Mouse (Mus musculus): Measurements from ENCODE around the gene Clcn1. TPM values are rescaled to one million over a fixed set of nuclear protein-coding genes. Genes with fewer than 3 reads are reported as not detected.

Gene Clcn1
- polyA plus RNA-seq, 2 experiments = 0.61 to 1.9 TPM

- H3K9ac ChIP-seq (ENCODE audit: low read depth, low read length, severe bottlenecking) = 0 out of 2 replicates have a peak within 1 kb of the TSS, but pooled peaks have one; percentile 13
- WGBS = 16% methylated on average over 20 of the region's 20 CpGs
- H3K36me3 ChIP-seq (ENCODE audit: control insufficient read depth, insufficient read depth, low read length) = no peaks in the 10 kb centered on the region
- H3K4me2 ChIP-seq (replicated peaks; ENCODE audit: low read depth, low read length, severe bottlenecking) = peak within 1 kb of the TSS; percentile 13; the same call in 1 of the 2 replicates
- H3K4me1 ChIP-seq (ENCODE audit: control insufficient read depth, insufficient read depth, low read length) = peaks cover 8% of the 10 kb centered on the region
- ATAC-seq (ENCODE audit: low FRiP score, low read depth) (no peak), DNase-seq (ENCODE audit: low spot score) (no peak)
- H3K27ac ChIP-seq (replicated peaks; ENCODE audit: low read depth, low read length) = no peak within 1 kb of the TSS
- no peaks in the 10 kb centered on the region for H3K9me3 ChIP-seq (ENCODE audit: control insufficient read depth, low read length)
- H3K27me3 ChIP-seq (ENCODE audit: control insufficient read depth, insufficient read depth, low read length) = no peaks in the 10 kb centered on the region
- no peak for TF ChIP-seq POLR2A (IDR thresholded peaks at IDR 0.05; ENCODE audit: borderline replicate concordance, extremely low read depth, insufficient read depth, insufficient read length)
- H3K4me3 ChIP-seq (replicated peaks; ENCODE audit: low read length) = peak within 1 kb of the TSS; percentile 6; the same call in 1 of the 2 replicates
Observed at GRCm38 (mm10) chr6:42261524-42262170, 24.8 kb upstream of the Clcn1 start, which contains the start of gene Tmem139. Gene Tmem139, plus strand, starts transcription at chr6:42261970.

GRCm38 (mm10) chr6:42264626-42265312, 21.7 kb upstream of the Clcn1 start, which contains the start of gene Casp2:
Gene Casp2, plus strand, starts transcription at chr6:42264985.
- under 1% methylated on average over 50 of the region's 51 CpGs for WGBS
- TF ChIP-seq POLR2A (IDR thresholded peaks at IDR 0.05; ENCODE audit: borderline replicate concordance, extremely low read depth, insufficient read depth, insufficient read length) = no peak
- H3K4me2 ChIP-seq (replicated peaks; ENCODE audit: low read depth, low read length, severe bottlenecking) = peak within 1 kb of the TSS; percentile 74

GRCm38 (mm10) chr6:42265391-42266330, 20.8 kb upstream of the Clcn1 start:
- H3K27me3 ChIP-seq (ENCODE audit: control insufficient read depth, insufficient read depth, low read length) = no peaks in the 10 kb centered on the region
- DNase-seq (ENCODE audit: low spot score) = peak; percentile 15
- peak overlapping the region; percentile 72 for H3K4me3 ChIP-seq (replicated peaks; ENCODE audit: low read length)
- peak overlapping the region; percentile 74 for H3K4me2 ChIP-seq (replicated peaks; ENCODE audit: low read depth, low read length, severe bottlenecking)
- WGBS = under 1% methylated on average over 21 of the region's 21 CpGs
- H3K36me3 ChIP-seq (ENCODE audit: control insufficient read depth, insufficient read depth, low read length) = peaks cover 33% of the 10 kb centered on the region
- peak overlapping the region; percentile 85 for H3K27ac ChIP-seq (replicated peaks; ENCODE audit: low read depth, low read length)
- peaks cover 8% of the 10 kb centered on the region for H3K4me1 ChIP-seq (ENCODE audit: control insufficient read depth, insufficient read depth, low read length)
- ATAC-seq (ENCODE audit: low FRiP score, low read depth) = no peak
- H3K9me3 ChIP-seq (ENCODE audit: control insufficient read depth, low read length) = no peaks in the 10 kb centered on the region
- no peak for TF ChIP-seq POLR2A (IDR thresholded peaks at IDR 0.05; ENCODE audit: borderline replicate concordance, extremely low read depth, insufficient read depth, insufficient read length)
- peak overlapping the region; percentile 88 for H3K9ac ChIP-seq (ENCODE audit: low read depth, low read length, severe bottlenecking)

More at GRCm38 (mm10) chr6:42264626-42265312, 21.7 kb upstream of the Clcn1 start, which contains the start of gene Casp2:
- H3K4me3 ChIP-seq (replicated peaks; ENCODE audit: low read length) = peak within 1 kb of the TSS; percentile 72
- peak within 1 kb of the TSS; percentile 88 for H3K9ac ChIP-seq (ENCODE audit: low read depth, low read length, severe bottlenecking)
- H3K36me3 ChIP-seq (ENCODE audit: control insufficient read depth, insufficient read depth, low read length) = peaks cover 25% of the 10 kb centered on the region
- ATAC-seq (ENCODE audit: low FRiP score, low read depth) (peak; percentile 99), DNase-seq (ENCODE audit: low spot score) (peak; percentile 100)
- peaks cover 8% of the 10 kb centered on the region for H3K4me1 ChIP-seq (ENCODE audit: control insufficient read depth, insufficient read depth, low read length)
- H3K27ac ChIP-seq (replicated peaks; ENCODE audit: low read depth, low read length) = peak within 1 kb of the TSS; percentile 85
- H3K9me3 ChIP-seq (ENCODE audit: control insufficient read depth, low read length) = no peaks in the 10 kb centered on the region
- H3K27me3 ChIP-seq (ENCODE audit: control insufficient read depth, insufficient read depth, low read length) = no peaks in the 10 kb centered on the region

- H3K27me3 ChIP-seq (ENCODE audit: control insufficient read depth, insufficient read depth, low read length) = no peaks in the 10 kb centered on the region
- no peak for DNase-seq (ENCODE audit: low spot score)
- no peaks in the 10 kb centered on the region for H3K9me3 ChIP-seq (ENCODE audit: control insufficient read depth, low read length)
- no peak overlapping the region for H3K4me3 ChIP-seq (replicated peaks; ENCODE audit: low read length)
- no peak for TF ChIP-seq POLR2A (IDR thresholded peaks at IDR 0.05; ENCODE audit: borderline replicate concordance, extremely low read depth, insufficient read depth, insufficient read length)
- no peak overlapping the region for H3K27ac ChIP-seq (replicated peaks; ENCODE audit: low read depth, low read length)
- peaks cover 6% of the 10 kb centered on the region for H3K4me1 ChIP-seq (ENCODE audit: control insufficient read depth, insufficient read depth, low read length)
- H3K4me2 ChIP-seq (replicated peaks; ENCODE audit: low read depth, low read length, severe bottlenecking) = no peak overlapping the region
- no peak for ATAC-seq (ENCODE audit: low FRiP score, low read depth)
- H3K9ac ChIP-seq (ENCODE audit: low read depth, low read length, severe bottlenecking) = no peak overlapping the region
- H3K36me3 ChIP-seq (ENCODE audit: control insufficient read depth, insufficient read depth, low read length) = peaks cover 73% of the 10 kb centered on the region
Observed at GRCm38 (mm10) chr6:42270817-42271216, 15.7 kb upstream of the Clcn1 start.

- no peaks in the 10 kb centered on the region for H3K9me3 ChIP-seq (ENCODE audit: control insufficient read depth, low read length)
- 39% methylated on average over 2 of the region's 2 CpGs for WGBS
- no peak overlapping the region for H3K27ac ChIP-seq (replicated peaks; ENCODE audit: low read depth, low read length)
- H3K4me2 ChIP-seq (replicated peaks; ENCODE audit: low read depth, low read length, severe bottlenecking) = no peak overlapping the region
- H3K36me3 ChIP-seq (ENCODE audit: control insufficient read depth, insufficient read depth, low read length) = peaks cover 87% of the 10 kb centered on the region
- no peaks in the 10 kb centered on the region for H3K4me1 ChIP-seq (ENCODE audit: control insufficient read depth, insufficient read depth, low read length)
- no peak overlapping the region for H3K9ac ChIP-seq (ENCODE audit: low read depth, low read length, severe bottlenecking)
- H3K27me3 ChIP-seq (ENCODE audit: control insufficient read depth, insufficient read depth, low read length) = no peaks in the 10 kb centered on the region
- DNase-seq (ENCODE audit: low spot score) = no peak
- no peak overlapping the region for H3K4me3 ChIP-seq (replicated peaks; ENCODE audit: low read length)
- TF ChIP-seq POLR2A (IDR thresholded peaks at IDR 0.05; ENCODE audit: borderline replicate concordance, extremely low read depth, insufficient read depth, insufficient read length) = no peak
- no peak for ATAC-seq (ENCODE audit: low FRiP score, low read depth)
Observed at GRCm38 (mm10) chr6:42276151-42276550, 10.3 kb upstream of the Clcn1 start.

Measured in limb, embryonic 14.5 days (tissue).